Mouse (Mus musculus): ENCODE data around the gene Dhx8.
A peak's percentile ranks its signal among the peaks of the same experiment; 100 is the strongest.

Dhx8 gene

DNA sequence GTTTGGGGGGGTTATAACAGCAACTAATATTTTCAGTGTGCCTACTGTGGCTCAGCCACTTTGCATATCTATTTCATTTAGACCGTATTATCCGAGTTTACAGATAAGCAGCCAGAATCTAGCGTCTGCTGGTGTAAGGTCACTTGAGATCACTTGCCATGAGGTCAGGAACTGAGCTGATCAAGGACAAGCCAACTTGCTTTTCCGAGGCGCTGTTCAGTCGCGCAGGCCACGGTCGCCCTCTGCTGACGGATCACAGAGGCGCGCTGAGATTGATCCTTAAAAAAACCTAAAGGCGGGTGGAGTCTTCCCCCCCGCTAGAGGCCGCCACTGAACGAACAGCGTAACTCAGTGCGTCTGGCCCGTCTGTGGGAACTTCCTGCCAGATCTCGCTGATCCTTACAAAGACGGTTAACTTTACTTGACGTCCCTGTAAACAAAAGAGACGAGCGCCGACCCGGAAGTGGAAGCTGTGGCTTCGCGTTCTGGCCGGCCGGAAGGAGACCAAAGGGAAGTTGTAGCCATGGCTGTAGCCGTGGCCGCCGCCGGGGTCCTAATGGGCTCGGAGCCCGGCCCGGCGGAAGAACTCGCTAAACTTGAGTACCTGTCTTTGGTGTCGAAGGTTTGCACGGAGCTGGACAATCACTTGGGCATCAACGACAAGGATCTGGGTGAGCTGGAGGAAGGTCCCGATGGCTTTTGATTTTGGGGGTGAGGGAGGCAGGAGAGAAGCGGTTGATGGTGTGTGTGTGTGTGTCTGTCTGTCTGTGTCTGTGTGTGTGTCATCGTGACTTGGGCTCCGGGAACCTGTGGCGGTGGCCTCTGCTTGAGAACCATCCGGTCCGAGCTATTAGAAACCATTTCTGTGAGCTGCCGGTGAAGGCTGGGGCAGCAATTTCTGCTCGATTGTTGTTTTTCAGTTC, at the start of gene Dhx8:
Gene Dhx8 (plus strand): TSS at position 402 of the 923 bp plus-strand sequence.
- DNase-seq (ENCODE audit: low spot score): peak; percentile 99

DNA sequence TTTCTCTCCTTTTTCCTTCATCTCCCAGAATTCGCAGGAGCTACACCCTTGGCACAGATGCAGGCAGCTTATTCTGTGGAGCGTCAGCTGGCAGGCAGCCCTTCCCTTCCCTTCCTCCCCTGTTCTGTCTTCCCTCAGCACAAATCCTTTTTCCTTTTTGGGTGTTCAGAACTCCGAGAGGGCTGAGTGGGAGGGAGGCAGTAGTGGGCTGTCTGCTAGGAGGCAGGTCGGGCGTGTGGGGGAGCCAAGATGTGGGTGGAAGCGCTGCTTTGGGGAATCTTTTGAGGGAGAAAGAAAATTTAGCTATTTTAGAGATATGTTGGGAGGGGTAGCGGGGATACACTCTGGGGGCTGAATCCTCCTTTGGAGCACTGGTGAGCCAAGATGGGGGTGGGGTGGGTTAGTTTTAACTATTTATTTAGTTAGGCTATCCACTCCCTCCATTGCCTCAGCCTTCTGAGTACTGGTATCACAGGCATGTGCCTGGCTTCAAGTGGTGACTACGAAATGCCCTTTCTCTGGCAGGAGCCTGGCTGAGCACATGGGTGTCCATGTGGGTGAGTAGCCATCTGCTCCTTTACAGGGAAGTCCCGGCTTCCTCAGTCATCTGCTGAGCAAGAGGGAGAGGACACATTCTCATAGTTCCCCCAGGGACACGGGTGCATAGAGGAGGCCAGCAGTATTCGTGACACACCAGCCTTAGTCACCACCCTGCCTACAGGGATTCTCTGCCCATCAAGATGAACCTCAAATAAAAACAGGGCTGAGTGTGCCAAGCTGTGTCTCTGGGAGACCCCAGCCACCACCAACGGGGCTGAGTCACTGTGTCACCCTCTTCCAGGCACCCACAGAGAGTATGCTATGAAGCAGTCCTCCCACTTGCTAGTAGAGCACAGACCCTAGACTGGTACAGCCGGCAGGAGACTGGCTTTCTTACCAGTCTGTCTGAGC, 45.1 kb upstream of the Dhx8 start:
- DNase-seq (ENCODE audit: low spot score): no peak

DNA sequence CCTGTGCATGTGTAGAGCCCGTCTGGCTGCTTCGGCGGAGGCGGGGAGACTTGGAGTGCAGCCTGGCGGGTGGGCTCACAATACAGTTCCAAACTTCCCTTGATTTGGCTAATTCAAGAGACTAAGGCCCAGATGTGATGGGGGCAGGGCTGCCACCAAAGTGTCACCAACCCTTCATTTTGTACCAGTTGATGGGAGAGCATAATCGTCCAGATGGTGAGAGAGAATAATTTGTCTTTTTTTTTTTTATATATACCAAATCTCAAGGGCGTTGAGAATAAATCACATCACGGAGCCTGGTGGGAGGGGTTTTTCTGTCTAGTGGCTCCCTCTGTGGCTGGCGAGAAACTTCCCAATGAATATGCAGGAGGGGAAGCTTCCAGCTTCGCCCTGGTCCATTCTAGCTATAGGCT, 43.0 kb upstream of the Dhx8 start:
- DNase-seq (ENCODE audit: low spot score): no peak

DNA sequence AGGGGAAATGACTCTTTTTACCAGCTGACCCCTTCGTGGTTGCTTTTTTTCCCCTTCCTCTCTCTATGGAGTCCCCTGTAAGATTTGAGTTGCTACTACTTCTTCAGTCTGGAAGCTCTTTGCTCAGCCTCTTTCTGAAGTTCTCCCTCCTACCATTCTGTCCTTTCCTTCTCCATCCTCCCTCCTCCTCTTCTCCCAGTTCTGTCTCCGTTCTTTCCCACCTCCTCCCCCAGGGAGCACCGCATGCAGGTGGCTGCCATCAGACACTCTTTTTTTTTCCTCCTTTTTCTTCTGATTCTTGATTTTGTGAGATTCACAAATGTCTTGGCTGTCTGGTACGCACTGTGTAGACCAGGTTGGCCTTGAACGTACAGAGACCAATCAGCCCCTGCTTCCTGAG, 42.4 kb upstream of the Dhx8 start:
- DNase-seq (ENCODE audit: low spot score): no peak

DNA sequence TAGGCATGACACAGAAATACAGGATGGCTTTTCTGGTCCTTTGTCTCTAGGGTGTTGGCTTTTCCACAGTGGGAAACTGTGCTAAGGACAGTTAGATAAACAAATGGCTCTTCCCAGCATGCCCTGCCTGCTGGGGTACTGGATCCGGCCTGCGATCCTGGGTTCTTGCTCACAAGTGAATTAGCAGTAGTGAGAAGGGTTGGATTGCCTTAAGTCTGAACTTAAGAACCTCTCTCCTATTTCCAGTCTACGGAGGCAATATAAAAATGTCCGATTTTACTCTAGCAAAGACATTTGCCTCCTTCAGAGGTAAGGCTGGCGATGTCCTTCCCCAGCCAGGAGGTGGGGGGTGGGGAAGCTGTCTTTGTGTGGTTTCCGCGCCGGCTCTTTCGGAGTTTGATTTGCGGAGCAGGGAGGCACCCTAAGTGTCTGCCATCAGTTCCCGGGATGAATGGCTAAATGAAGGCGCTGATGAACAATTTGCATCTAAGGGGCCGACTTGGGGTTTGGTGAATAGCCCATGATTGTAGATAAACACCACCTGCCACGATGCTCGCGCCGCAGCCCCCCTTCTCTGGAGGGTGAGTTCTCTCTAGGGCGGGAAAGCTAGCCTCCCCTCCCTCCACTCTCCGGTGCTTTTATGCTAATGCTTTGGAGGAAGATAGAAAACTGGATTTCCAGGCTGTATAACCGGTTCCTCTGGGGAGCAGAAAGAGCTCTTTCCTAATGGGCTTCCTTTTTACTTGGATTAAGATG, 36.6 kb upstream of the Dhx8 start:
- DNase-seq (ENCODE audit: low spot score): peak; percentile 51

DNA sequence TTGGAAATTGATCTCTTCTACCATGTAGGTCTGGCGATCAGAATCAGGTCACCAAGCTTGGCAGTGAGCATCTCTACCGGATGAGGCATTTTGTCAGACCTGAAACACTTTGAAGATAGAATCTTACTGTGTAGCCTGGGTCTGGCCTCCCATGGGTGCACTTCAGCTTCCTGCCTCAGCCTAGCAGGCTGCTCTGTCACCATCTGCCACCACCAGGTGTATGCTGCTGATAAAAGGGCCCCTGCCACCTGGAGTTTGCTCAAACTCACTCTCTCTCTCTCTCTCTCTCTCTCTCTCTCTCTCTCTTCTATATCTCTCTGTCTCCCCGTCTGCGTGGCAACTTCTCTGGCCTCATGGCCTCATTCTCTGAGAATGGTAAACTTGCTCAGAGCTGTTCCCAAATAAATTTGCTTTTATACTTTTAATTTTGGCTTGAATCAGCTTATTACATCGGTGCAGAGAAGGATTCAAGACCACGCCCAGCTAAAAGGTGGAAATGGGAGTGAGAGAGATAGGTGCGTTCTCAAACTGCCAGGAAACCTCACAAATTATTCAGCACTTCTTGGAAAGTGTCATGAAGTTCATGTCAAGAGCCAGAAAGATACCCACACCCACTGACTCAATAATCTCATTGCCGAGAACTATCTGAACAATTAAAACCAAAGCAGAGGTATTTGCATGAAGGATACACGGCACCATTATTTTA, 35.4 kb upstream of the Dhx8 start:
- DNase-seq (ENCODE audit: low spot score): no peak

DNA sequence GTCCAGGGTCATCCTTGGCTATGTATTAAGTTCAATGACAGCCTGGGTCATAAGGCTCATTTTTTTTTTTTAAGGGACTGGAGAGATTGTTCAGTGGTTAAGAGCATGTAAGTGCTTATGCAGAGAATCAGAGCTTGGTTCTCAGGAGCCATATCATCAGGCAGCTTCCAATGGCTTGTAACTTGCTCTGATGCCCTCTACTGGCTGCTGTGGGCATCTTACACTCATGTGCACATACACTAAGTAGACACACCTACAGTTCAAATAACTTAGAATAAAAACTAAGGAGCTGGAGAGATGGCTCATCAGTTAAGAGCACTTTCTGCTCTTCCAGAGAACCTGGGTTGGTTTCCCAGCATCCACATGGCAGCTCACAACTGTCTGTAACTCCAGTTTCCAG, 34.6 kb upstream of the Dhx8 start:
- no peak for DNase-seq (ENCODE audit: low spot score)

DNA sequence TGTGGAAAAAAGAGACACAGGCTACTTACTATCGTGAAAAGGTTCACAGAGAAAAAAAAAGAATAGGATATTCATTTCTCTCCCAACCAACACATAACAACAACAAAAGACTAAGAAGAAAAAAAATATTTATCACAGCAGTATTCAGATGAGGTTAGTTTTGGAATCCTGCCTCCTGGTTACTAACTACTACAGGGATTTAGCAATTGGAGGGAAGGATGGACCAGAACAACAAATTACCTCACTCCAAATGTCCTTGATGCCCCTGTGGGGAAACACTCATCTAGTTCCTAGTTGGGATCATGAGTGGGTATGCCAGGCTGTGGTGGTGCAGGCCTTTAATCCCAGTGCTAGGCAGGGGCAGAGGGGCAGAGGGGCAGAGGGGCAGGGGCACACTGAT, 33.2 kb upstream of the Dhx8 start:
- DNase-seq (ENCODE audit: low spot score): no peak

DNA sequence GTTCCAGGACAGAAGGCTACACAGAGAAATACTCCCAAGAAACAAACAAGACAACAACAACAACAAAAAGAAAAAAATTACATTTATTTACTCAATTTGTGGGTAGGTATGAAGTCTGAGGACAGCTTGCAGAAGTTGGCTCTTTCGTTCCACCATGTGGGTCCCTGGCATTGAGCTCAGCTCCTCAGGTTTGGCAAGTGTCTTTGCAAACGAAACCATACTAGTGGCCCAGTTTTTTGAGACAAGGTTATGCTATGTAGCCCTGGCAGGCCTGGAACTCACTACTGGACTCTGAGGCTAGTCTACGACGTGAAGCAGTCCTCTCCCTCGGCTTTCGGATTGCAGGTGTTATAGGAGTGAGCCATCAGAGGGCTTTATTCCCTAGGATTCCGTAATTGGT, 32.7 kb upstream of the Dhx8 start:
- no peak for DNase-seq (ENCODE audit: low spot score)

DNA sequence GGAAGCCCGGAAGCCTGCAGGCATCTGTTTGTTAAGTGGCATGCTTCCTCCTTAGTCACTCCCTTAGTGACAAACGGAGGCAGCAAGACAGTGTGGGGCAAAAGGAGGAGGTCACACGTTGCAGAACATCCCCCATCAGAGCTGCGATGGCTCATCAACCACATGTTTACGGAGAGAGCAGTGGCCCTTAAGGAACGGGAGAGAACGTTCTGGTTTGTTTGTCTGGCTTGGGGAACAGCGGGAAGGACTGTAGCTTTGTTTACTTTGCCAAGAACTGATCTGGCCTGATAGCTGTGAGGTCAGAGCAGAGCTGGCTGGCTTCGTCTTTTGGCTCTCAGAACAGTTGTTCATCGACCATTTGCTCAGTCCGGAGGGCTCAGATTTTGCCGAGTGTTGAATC, 32.3 kb upstream of the Dhx8 start:
- DNase-seq (ENCODE audit: low spot score): no peak

DNA sequence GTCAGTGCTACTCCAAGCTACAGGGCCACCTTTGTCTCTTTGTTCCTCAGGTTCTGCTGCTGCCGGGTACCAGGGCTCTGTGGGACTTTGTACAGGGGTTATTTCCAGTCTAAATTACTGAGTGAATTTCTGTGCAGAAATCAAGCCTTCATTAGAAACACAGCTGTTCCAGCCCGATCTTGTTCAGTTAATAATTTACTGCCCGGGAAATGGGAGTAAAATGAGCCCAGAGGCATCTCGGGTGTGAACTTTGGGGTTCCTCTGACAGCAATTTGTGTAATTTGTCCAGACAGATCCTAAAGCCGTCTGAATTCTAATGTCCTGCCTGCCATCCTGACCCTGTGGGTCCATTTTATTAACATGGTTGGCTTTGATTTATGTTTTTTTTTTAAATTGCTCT, 28.6 kb upstream of the Dhx8 start:
- no peak for DNase-seq (ENCODE audit: low spot score)

GRCm38 (mm10) chr11:101706764-101707448, 25.8 kb upstream of the Dhx8 start:
- no peak for DNase-seq (ENCODE audit: low spot score)

DNA sequence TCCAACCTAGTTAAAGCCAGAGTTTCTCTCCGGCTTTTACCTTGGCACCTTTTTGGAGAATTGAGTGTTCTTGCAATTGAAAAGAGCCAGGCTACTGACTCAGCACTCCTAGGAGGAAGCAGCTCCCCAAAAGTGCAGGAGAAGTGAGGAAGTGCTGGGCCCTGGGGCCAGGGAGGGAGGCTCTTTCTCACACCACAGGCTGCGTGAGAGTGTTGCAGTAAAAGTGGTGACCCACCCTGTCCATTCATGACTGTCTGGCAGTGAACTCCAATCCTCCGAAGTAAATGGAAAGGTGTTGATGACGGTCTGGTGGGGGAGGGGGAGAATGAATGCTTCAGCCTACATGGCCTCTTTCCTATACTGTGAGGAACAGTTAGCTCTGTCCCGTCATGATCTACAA, 24.2 kb upstream of the Dhx8 start:
- no peak for DNase-seq (ENCODE audit: low spot score)

DNA sequence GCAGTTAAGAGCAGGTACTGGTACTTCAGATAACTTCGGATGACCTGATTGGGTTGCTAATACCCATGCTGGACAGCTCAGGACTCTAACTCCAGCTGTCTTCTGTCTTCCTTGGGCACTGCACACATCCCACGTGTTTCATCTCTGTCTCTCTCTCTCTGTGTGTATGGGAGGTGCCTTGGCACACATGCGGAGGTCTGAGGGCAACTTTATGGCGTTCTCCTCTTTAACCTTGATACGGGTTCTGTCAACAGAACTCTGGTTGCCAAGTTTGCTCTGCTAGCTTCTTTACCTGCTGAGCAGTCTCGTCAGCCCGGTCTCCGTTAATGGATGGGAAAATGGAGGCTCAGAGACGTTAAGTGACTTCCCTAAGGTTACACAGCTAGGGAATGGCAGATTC, 19.9 kb upstream of the Dhx8 start:
- DNase-seq (ENCODE audit: low spot score): no peak

DNA sequence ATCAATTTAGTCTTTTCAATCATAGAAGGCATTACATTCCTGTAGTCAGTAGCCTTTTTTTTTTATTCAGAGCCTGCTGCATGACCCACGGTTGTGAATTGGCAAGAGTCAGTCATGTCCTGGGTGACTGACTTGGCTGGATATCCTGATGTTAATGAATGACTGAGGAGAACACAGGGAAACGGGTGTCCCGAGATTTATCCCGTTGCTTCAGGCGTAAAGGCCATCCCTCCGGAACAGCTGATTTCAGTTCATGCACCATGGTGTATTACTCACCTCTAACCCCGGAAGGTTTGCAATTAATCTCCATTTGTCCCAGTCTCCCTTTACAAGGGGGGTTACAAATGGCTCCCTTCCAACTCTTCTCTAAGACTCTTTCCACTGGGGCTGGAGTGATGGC, 18.7 kb upstream of the Dhx8 start:
- no peak for DNase-seq (ENCODE audit: low spot score)

DNA sequence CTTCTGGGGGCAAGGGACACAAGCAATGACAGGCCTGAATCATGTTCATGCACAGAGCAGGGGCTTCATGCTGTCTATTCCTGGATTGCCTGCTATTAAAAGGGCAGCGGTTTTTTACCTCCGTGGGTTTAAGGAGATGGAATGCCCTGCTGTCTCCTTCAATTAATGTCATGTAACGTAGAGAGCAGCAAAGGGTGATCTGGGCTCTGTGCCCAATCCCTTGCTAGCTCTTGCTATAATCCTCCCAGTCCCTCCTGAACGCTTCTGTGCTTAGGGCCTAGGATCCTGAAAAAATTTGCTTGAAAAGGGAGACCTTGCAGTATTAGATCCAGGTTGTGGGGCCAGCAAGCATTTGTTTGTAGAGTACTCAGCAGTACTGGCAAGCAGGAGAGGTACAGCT, 14.4 kb upstream of the Dhx8 start:
- DNase-seq (ENCODE audit: low spot score): peak; percentile 70

DNA sequence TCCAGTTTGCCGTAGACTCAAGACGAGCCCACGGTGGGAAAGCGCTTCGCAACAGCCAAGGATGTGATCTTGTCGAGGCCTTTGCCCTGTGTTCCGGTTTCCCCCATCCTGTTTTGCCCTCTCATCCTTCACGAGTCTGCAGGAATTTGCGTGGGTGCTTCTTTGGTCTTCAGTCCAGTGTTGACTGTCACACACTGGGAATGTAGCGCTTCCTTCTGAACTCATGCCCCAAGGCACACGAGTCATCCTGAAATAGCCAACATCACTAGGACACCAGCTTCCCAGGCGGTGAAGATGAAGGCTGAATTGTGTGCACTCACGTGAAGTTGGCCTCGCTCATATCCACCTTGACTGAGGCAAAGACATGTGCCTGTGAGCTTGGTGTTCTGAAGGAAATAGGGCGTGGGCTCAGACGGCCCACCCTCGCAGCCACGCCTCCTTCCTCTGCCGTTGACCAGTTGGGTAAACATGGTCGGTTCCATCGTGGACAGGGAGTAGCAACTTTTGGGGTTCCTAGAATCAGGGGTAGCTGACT, 12.7 kb upstream of the Dhx8 start:
- DNase-seq (ENCODE audit: low spot score): no peak

DNA sequence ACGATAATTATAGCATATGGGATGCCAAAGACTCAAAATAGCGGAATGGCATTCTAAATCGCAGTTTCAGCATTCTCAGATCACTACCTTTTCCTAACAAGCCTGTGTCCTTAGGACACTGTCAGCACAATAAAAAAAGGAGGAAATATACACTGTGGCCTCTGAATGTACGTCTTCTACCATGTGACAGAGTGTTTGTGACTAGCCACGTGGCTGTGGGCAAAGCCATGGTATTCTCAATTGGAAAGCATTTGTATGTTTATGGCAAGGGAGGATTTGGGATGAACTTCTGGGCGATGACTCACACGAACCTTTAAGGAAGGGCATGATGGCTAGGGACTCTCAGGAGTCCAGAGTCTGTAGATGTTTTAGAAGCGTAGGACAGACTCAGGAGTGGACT, 7.7 kb upstream of the Dhx8 start:
- DNase-seq (ENCODE audit: low spot score): no peak

- DNase-seq (ENCODE audit: low spot score): no peak
Measured at GRCm38 (mm10) chr11:101726765-101727164, 6.0 kb upstream of the Dhx8 start.

DNA sequence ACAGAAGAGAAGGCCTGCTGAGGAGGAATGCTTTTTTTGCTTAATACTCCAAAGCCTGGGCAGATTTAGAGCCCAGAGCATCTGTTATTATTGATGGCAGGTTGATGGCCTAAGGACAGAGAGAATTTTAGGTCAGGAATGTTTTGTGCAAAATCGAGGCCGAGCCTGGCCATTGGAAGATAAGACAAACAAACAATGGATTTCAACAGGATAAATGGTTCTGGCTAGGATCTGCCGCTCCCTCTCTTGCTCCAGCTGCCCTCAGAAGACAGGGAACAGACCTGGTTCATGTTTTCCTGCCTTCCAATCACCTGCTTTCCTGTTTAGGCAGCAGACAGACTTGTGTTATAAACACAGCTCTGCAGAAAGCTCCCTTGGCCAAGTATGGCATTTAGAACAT, 3.4 kb upstream of the Dhx8 start:
- no peak for DNase-seq (ENCODE audit: low spot score)

DNA sequence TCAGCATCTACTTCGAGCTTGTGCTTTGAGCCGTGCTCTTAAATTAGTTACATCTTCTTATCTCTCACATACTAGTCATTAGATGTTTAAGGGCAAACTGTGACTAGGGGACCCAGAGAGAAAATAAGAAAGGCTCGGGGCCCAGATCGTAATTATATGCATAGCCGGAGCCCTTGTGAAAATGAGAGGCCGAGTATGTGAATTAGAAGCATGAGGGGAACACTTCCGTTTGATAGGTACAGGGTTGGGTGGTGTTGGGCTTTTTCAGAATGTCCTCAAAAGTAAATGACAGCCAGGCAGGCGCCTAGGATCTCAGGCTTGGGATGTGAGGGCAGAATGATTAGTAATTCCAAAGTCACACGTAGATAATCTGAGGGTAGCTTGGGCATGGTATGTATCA, 877 bp downstream of the Dhx8 start:
- no peak for DNase-seq (ENCODE audit: low spot score)

Data from retina, embryonic 14.5 days (tissue).